Mouse (Mus musculus): Measurements from ENCODE around the gene Pgm1.

Gene Pgm1

GRCm38 (mm10) chr4:99946516-99946915 lies 17.3 kb downstream of the Pgm1 start:
- Histone ChIP-seq H3K9me3 (ENCODE audit: low read length) (no peaks in the 10 kb centered on the region), H3K4me3 (replicated peaks; ENCODE audit: low read length) (no peak overlapping the region), H3K27me3 (ENCODE audit: insufficient read depth, low read length) (no peaks in the 10 kb centered on the region), H3K36me3 (ENCODE audit: insufficient read depth, low read length) (no peaks in the 10 kb centered on the region), H3K4me1 (replicated peaks; ENCODE audit: low read depth, low read length) (peaks cover 40% of the 10 kb centered on the region)
- TF ChIP-seq POU5F1 (IDR thresholded peaks at IDR 0.05; ENCODE audit: borderline replicate concordance, low read length) (no peak), NANOG (IDR thresholded peaks at IDR 0.05; ENCODE audit: borderline replicate concordance, low read length) (peak; percentile 17; the same call in 1 of the 2 replicates), CTCF (conservative IDR thresholded peaks at IDR 0.05; ENCODE audit: low read length) (no peak)

- Histone ChIP-seq H3K9me3 (ENCODE audit: low read length) (no peaks in the 10 kb centered on the region), H3K36me3 (ENCODE audit: insufficient read depth, low read length) (no peaks in the 10 kb centered on the region), H3K4me1 (replicated peaks; ENCODE audit: low read depth, low read length) (peaks cover 34% of the 10 kb centered on the region), H3K4me3 (replicated peaks; ENCODE audit: low read length) (no peak overlapping the region), H3K27me3 (ENCODE audit: insufficient read depth, low read length) (no peaks in the 10 kb centered on the region)
- TF ChIP-seq POU5F1 (IDR thresholded peaks at IDR 0.05; ENCODE audit: borderline replicate concordance, low read length) (no peak), NANOG (IDR thresholded peaks at IDR 0.05; ENCODE audit: borderline replicate concordance, low read length) (no peak), CTCF (conservative IDR thresholded peaks at IDR 0.05; ENCODE audit: low read length) (peak; percentile 34)
Measured at GRCm38 (mm10) chr4:99947192-99947591, 18.0 kb downstream of the Pgm1 start.

DNA sequence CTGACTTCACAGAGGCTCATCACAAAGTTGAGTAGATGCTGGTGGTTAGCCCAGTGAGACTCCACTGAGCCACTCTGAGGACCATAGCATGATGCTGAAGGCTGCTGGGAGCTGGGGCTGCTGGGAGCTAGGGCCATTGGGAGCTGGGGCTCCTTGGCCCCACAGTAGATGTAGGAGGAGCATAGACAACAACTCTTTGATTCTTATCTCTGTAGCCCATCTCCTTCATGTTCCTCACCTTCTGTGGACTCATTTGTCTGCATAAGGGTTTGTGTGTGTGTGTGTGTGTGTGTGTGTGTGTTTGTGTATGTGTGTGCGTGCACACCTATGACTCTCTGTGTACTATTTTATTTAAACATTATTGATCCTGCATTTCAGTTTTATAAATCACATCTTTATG lies 18.7 kb downstream of the Pgm1 start:
- Histone ChIP-seq H3K36me3 (ENCODE audit: insufficient read depth, low read length) (no peaks in the 10 kb centered on the region), H3K9me3 (ENCODE audit: low read length) (no peaks in the 10 kb centered on the region), H3K27me3 (ENCODE audit: insufficient read depth, low read length) (no peaks in the 10 kb centered on the region), H3K4me1 (replicated peaks; ENCODE audit: low read depth, low read length) (peaks cover 30% of the 10 kb centered on the region), H3K4me3 (replicated peaks; ENCODE audit: low read length) (no peak overlapping the region)
- TF ChIP-seq POU5F1 (IDR thresholded peaks at IDR 0.05; ENCODE audit: borderline replicate concordance, low read length) (no peak), CTCF (conservative IDR thresholded peaks at IDR 0.05; ENCODE audit: low read length) (no peak), NANOG (IDR thresholded peaks at IDR 0.05; ENCODE audit: borderline replicate concordance, low read length) (no peak)

- Histone ChIP-seq H3K4me3 (replicated peaks; ENCODE audit: low read length) (no peak overlapping the region), H3K36me3 (ENCODE audit: insufficient read depth, low read length) (no peaks in the 10 kb centered on the region)
Measured at GRCm38 (mm10) chr4:99953904-99954303, 24.7 kb downstream of the Pgm1 start.

GRCm38 (mm10) chr4:99955396-99955795 lies 26.2 kb downstream of the Pgm1 start:
- Histone ChIP-seq H3K4me1 (replicated peaks; ENCODE audit: low read depth, low read length) (peaks cover 5% of the 10 kb centered on the region; the same call in 1 of the 2 replicates), H3K4me3 (replicated peaks; ENCODE audit: low read length) (no peak overlapping the region), H3K36me3 (ENCODE audit: insufficient read depth, low read length) (no peaks in the 10 kb centered on the region), H3K9me3 (ENCODE audit: low read length) (no peaks in the 10 kb centered on the region), H3K27me3 (ENCODE audit: insufficient read depth, low read length) (no peaks in the 10 kb centered on the region)
- TF ChIP-seq POU5F1 (IDR thresholded peaks at IDR 0.05; ENCODE audit: borderline replicate concordance, low read length) (no peak), NANOG (IDR thresholded peaks at IDR 0.05; ENCODE audit: borderline replicate concordance, low read length) (no peak), CTCF (conservative IDR thresholded peaks at IDR 0.05; ENCODE audit: low read length) (no peak)

More at GRCm38 (mm10) chr4:99953904-99954303, 24.7 kb downstream of the Pgm1 start:
- Histone ChIP-seq H3K9me3 (ENCODE audit: low read length) (no peaks in the 10 kb centered on the region), H3K27me3 (ENCODE audit: insufficient read depth, low read length) (no peaks in the 10 kb centered on the region), H3K4me1 (replicated peaks; ENCODE audit: low read depth, low read length) (peaks cover 5% of the 10 kb centered on the region; the same call in 1 of the 2 replicates)
- TF ChIP-seq NANOG (IDR thresholded peaks at IDR 0.05; ENCODE audit: borderline replicate concordance, low read length) (no peak), POU5F1 (IDR thresholded peaks at IDR 0.05; ENCODE audit: borderline replicate concordance, low read length) (no peak), CTCF (conservative IDR thresholded peaks at IDR 0.05; ENCODE audit: low read length) (no peak)

DNA sequence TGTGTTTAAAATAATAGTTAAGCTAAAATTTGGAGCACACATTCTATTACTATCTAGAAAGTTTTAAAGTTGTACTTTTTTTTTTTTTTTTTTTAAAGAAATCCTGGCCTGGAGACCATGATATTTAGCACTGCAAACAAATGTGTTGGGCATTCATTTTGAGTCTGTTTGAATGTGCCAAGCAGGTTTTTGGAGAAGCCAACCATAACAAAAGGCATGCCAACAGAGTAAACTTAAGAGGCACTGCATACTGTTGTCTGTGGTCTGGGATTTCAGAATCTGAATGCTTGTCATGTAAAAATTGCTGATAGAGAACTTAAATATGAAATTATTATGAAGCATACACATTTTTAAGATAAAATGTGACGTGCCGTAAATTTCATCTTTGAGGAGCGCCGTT lies 28.0 kb downstream of the Pgm1 start:
- Histone ChIP-seq H3K9me3 (ENCODE audit: low read length) (no peaks in the 10 kb centered on the region), H3K4me3 (replicated peaks; ENCODE audit: low read length) (no peak overlapping the region), H3K27me3 (ENCODE audit: insufficient read depth, low read length) (no peaks in the 10 kb centered on the region), H3K4me1 (replicated peaks; ENCODE audit: low read depth, low read length) (peaks cover 5% of the 10 kb centered on the region; the same call in 1 of the 2 replicates), H3K36me3 (ENCODE audit: insufficient read depth, low read length) (no peaks in the 10 kb centered on the region; the same call in 1 of the 2 replicates)
- TF ChIP-seq NANOG (IDR thresholded peaks at IDR 0.05; ENCODE audit: borderline replicate concordance, low read length) (no peak), CTCF (conservative IDR thresholded peaks at IDR 0.05; ENCODE audit: low read length) (no peak), POU5F1 (IDR thresholded peaks at IDR 0.05; ENCODE audit: borderline replicate concordance, low read length) (no peak)

DNA sequence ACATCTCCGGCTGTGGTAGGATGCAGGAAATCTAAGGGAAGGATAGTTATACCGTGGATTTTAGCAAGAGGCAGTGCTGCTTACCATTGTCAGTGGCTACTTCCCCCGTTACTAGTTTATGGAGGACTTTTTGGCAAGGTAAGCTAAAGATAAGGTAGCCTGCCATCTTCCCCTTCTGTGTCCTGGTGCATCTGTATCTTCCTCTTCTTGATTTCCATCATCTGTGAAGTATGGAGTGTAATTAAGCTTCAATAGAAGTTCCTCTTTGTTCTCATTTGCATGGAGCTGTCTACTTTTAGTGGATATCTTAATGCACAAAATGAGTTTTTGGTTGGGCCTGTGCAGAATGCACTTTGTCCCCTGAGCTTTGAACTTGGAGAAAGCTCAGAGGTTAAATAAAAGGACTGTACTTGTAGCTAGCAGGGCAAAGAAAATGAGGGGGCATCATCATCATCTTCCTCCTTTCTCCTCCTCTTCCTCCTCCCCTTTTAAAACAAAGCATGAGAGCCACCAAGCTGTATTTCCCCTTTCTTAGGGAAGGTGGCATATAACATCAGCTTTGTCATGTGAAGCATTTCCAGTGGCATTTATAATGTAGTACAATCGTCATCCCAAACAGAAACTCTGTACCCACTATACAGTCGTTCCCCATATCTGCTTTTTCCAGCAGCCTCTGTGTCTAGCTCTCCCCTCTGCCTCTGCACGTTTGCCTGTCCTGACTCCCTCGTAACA lies 29.0 kb downstream of the Pgm1 start:
- Histone ChIP-seq H3K4me3 (replicated peaks; ENCODE audit: low read length) (no peak overlapping the region), H3K9me3 (ENCODE audit: low read length) (no peaks in the 10 kb centered on the region), H3K27me3 (ENCODE audit: insufficient read depth, low read length) (no peaks in the 10 kb centered on the region), H3K4me1 (replicated peaks; ENCODE audit: low read depth, low read length) (peaks cover 5% of the 10 kb centered on the region; the same call in 1 of the 2 replicates), H3K36me3 (ENCODE audit: insufficient read depth, low read length) (peaks cover under 1% of the 10 kb centered on the region; the same call in 1 of the 2 replicates)
- TF ChIP-seq CTCF (conservative IDR thresholded peaks at IDR 0.05; ENCODE audit: low read length) (no peak), POU5F1 (IDR thresholded peaks at IDR 0.05; ENCODE audit: borderline replicate concordance, low read length) (no peak), NANOG (IDR thresholded peaks at IDR 0.05; ENCODE audit: borderline replicate concordance, low read length) (no peak)

DNA sequence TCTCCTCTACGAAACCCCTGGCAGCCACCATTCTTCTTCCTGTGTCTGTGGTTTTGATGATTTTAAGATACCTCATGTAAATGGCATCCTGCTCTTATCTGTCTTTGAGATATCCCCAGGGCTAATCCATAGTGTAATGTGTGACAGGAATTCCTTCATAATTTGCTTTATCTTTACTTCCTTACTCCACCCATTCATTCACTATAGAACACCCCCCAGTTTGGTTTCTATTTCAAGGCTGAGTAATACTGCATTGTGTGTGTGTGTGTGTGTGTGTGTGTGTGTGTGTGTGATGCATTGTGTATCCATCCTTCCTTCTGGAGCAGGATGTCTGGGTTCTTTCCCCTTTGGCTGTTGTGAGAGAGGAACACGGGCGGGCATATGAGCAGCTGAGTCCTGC lies 30.1 kb downstream of the Pgm1 start:
- Histone ChIP-seq H3K9me3 (ENCODE audit: low read length) (no peaks in the 10 kb centered on the region), H3K36me3 (ENCODE audit: insufficient read depth, low read length) (peaks cover 11% of the 10 kb centered on the region), H3K4me1 (replicated peaks; ENCODE audit: low read depth, low read length) (no peaks in the 10 kb centered on the region), H3K4me3 (replicated peaks; ENCODE audit: low read length) (no peak overlapping the region), H3K27me3 (ENCODE audit: insufficient read depth, low read length) (no peaks in the 10 kb centered on the region)
- TF ChIP-seq NANOG (IDR thresholded peaks at IDR 0.05; ENCODE audit: borderline replicate concordance, low read length) (no peak), CTCF (conservative IDR thresholded peaks at IDR 0.05; ENCODE audit: low read length) (no peak), POU5F1 (IDR thresholded peaks at IDR 0.05; ENCODE audit: borderline replicate concordance, low read length) (no peak)

Data from E14TG2a.4 (cell line).